Mouse (Mus musculus): ENCODE results near the gene Ces1f. TPM values are rescaled to one million over a fixed set of nuclear protein-coding genes. Genes with fewer than 3 reads are reported as not detected.
A peak's percentile ranks its signal among the peaks of the same experiment; 100 is the strongest.

The Ces1f gene
- 61.3 and 72.3 TPM in 2 replicates for polyA plus RNA-seq (2012; rRNA removed)

DNA sequence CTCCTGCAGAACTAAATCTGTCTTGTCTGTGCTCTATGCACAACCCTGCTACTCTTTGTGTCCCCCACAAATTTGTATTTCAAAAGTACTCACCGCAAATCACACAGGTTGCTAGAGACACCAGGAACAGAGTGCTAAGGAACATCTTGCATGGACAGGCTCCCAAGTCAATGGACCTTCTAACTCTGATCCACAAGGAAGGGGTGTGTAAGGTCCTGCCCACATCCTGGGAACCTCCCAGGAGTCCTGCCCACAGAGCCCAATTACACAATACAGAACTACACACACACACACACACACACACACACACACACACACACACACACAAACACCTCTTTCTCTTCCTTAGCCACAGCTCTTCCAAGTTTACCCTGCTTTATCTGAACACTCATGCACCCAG is at the start of gene Ces1f:
Gene Ces1f (minus strand): TSS at position 192 of the 400 bp plus-strand sequence.
- no peak for TF ChIP-seq POLR2A (IDR thresholded peaks at IDR 0.05; ENCODE audit: low read depth, low read length)
- no peak for TF ChIP-seq CTCF (conservative IDR thresholded peaks at IDR 0.05; ENCODE audit: insufficient read depth, insufficient read length, low read depth, low read length)
- Histone ChIP-seq H3K4me1 (ENCODE audit: control insufficient read depth, insufficient read depth, low read length) (peaks cover 3% of the 10 kb centered on the region; the same call in 1 of the 2 replicates), H3K4me3 (ENCODE audit: insufficient read depth, low read depth, low read length) (peak within 1 kb of the TSS; percentile 60), H3K36me3 (ENCODE audit: control insufficient read depth, insufficient read depth, low read length) (peaks cover 1% of the 10 kb centered on the region; the same call in 1 of the 2 replicates), H3K27me3 (replicated peaks; ENCODE audit: control insufficient read depth, insufficient read depth, low read length) (no peaks in the 10 kb centered on the region), H3K27ac (ENCODE audit: insufficient read depth, low read depth, low read length) (peak within 1 kb of the TSS; percentile 98)
- peak; percentile 79 for DNase-seq
- WGBS = 81% methylated on average over 1 of the region's 1 CpGs

DNA sequence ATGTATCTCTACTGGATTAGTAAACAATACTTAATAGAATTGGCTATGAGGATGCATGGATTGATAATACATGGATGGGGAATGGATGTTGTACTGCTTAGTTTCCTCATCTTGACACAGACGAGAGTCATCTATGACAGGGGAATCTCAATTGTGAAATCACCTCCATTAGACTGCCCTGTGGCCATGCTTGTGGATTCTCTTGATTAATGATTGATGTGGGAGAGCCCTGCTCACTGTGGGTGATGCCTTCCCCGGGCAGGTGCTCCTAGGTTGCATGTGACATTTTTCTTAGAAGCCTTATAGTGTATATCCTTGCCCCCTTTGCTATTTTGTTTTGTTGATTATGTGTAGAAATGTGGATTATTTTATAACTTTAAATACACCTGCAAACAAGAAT is 45.6 kb upstream of the Ces1f start:
- 37% methylated on average over 2 of the region's 2 CpGs for WGBS
- TF ChIP-seq CTCF (conservative IDR thresholded peaks at IDR 0.05; ENCODE audit: insufficient read depth, insufficient read length, low read depth, low read length) (no peak), POLR2A (IDR thresholded peaks at IDR 0.05; ENCODE audit: low read depth, low read length) (no peak)

GRCm38 (mm10) chr8:93317031-93317430 is 37.5 kb upstream of the Ces1f start:
- Histone ChIP-seq H3K36me3 (ENCODE audit: control insufficient read depth, insufficient read depth, low read length) (no peaks in the 10 kb centered on the region), H3K27me3 (replicated peaks; ENCODE audit: control insufficient read depth, insufficient read depth, low read length) (no peaks in the 10 kb centered on the region), H3K27ac (ENCODE audit: insufficient read depth, low read depth, low read length) (no peak overlapping the region), H3K4me3 (ENCODE audit: insufficient read depth, low read depth, low read length) (no peak overlapping the region), H3K4me1 (ENCODE audit: control insufficient read depth, insufficient read depth, low read length) (no peaks in the 10 kb centered on the region)
- DNase-seq = no peak
- TF ChIP-seq CTCF (conservative IDR thresholded peaks at IDR 0.05; ENCODE audit: insufficient read depth, insufficient read length, low read depth, low read length) (no peak), POLR2A (IDR thresholded peaks at IDR 0.05; ENCODE audit: low read depth, low read length) (no peak)
- WGBS = 81% methylated on average over 2 of the region's 2 CpGs

More for the DNA sequence above, 45.6 kb upstream of the Ces1f start:
- no peak overlapping the region for H3K27ac ChIP-seq (ENCODE audit: insufficient read depth, low read depth, low read length)
- DNase-seq = peak; percentile 79
- no peaks in the 10 kb centered on the region for H3K36me3 ChIP-seq (ENCODE audit: control insufficient read depth, insufficient read depth, low read length)
- no peaks in the 10 kb centered on the region for H3K27me3 ChIP-seq (replicated peaks; ENCODE audit: control insufficient read depth, insufficient read depth, low read length)
- H3K4me3 ChIP-seq (ENCODE audit: insufficient read depth, low read depth, low read length) = no peak overlapping the region
- no peaks in the 10 kb centered on the region for H3K4me1 ChIP-seq (ENCODE audit: control insufficient read depth, insufficient read depth, low read length)

DNA sequence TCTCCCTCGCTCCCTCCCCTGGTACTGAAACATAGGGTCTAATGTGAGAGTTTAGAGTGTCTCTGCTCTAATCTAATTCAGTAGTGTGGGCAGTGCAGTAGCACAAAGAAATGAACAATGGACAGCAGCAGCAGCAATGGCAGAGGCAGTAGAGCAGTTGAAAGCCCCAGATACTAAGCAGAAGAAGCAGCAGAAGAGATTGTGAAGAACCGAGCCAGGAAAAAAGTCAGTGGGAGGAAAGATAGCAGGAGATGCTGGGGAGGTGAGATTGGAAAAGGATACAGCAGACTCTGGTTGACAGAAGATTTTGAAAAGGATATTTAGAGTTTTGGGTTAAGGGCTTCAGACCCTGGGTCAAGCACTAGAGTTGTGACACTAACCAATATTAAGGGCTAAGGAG is 36.0 kb upstream of the Ces1f start:
- Histone ChIP-seq H3K4me1 (ENCODE audit: control insufficient read depth, insufficient read depth, low read length) (no peaks in the 10 kb centered on the region), H3K36me3 (ENCODE audit: control insufficient read depth, insufficient read depth, low read length) (no peaks in the 10 kb centered on the region), H3K27me3 (replicated peaks; ENCODE audit: control insufficient read depth, insufficient read depth, low read length) (no peaks in the 10 kb centered on the region), H3K4me3 (ENCODE audit: insufficient read depth, low read depth, low read length) (no peak overlapping the region), H3K27ac (ENCODE audit: insufficient read depth, low read depth, low read length) (no peak overlapping the region)
- no peak for DNase-seq
- TF ChIP-seq CTCF (conservative IDR thresholded peaks at IDR 0.05; ENCODE audit: insufficient read depth, insufficient read length, low read depth, low read length) = no peak
- no peak for TF ChIP-seq POLR2A (IDR thresholded peaks at IDR 0.05; ENCODE audit: low read depth, low read length)
- WGBS = 66% methylated on average over 2 of the region's 2 CpGs

DNA sequence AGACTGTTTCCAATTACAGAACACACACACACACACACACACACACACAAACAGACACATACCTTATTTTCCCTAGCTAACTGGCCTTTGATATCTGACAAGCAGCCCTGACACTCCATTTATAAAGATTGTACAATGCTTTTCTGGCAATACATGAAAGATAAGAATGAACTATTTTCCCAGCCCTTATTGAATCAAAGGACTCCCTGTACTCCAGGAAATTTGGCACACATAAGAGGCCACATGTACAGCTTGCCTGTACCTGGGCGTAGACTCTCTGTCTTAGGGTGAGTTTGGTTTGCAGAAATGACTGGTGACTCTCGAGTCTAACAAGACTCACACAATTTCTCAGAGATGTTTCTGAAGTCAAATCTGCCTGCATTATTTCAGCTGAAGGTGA is 4.3 kb upstream of the Ces1f start:
- no peak for DNase-seq
- WGBS = 78% methylated on average over 2 of the region's 2 CpGs

DNA sequence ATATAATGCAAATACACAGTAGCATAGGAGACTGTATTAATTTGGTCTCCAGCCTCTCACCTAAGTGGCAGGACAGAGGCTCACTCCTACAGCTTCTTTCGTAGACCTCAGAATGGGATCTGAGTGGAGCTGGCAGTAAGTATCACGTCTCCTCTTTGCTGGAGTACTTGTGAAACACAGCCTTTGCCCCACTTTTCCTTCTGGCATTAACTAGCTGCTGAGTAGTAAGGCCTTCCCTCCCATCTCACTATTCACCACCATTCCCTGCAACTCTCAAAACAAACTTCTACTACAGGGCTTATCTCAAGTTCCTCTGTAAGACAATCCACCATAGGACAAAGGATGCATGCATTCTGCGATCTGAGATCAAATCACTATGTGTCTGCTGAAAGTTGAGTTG is 2.8 kb upstream of the Ces1f start:
- no peaks in the 10 kb centered on the region; the same call in 1 of the 2 replicates for H3K4me1 ChIP-seq (ENCODE audit: control insufficient read depth, insufficient read depth, low read length)
- TF ChIP-seq POLR2A (IDR thresholded peaks at IDR 0.05; ENCODE audit: low read depth, low read length) (no peak), CTCF (conservative IDR thresholded peaks at IDR 0.05; ENCODE audit: insufficient read depth, insufficient read length, low read depth, low read length) (no peak)
- H3K36me3 ChIP-seq (ENCODE audit: control insufficient read depth, insufficient read depth, low read length) = no peaks in the 10 kb centered on the region; the same call in 1 of the 2 replicates
- H3K27ac ChIP-seq (ENCODE audit: insufficient read depth, low read depth, low read length) = no peak overlapping the region
- H3K27me3 ChIP-seq (replicated peaks; ENCODE audit: control insufficient read depth, insufficient read depth, low read length) = no peaks in the 10 kb centered on the region
- DNase-seq = no peak
- no peak overlapping the region for H3K4me3 ChIP-seq (ENCODE audit: insufficient read depth, low read depth, low read length)
- WGBS = 61% methylated on average over 3 of the region's 3 CpGs

More for the DNA sequence above, 4.3 kb upstream of the Ces1f start:
- TF ChIP-seq POLR2A (IDR thresholded peaks at IDR 0.05; ENCODE audit: low read depth, low read length) (no peak), CTCF (conservative IDR thresholded peaks at IDR 0.05; ENCODE audit: insufficient read depth, insufficient read length, low read depth, low read length) (no peak)
- no peaks in the 10 kb centered on the region for H3K36me3 ChIP-seq (ENCODE audit: control insufficient read depth, insufficient read depth, low read length)
- no peaks in the 10 kb centered on the region; the same call in 1 of the 2 replicates for H3K4me1 ChIP-seq (ENCODE audit: control insufficient read depth, insufficient read depth, low read length)
- H3K27me3 ChIP-seq (replicated peaks; ENCODE audit: control insufficient read depth, insufficient read depth, low read length) = no peaks in the 10 kb centered on the region
- H3K4me3 ChIP-seq (ENCODE audit: insufficient read depth, low read depth, low read length) = no peak overlapping the region
- no peak overlapping the region for H3K27ac ChIP-seq (ENCODE audit: insufficient read depth, low read depth, low read length)

DNA sequence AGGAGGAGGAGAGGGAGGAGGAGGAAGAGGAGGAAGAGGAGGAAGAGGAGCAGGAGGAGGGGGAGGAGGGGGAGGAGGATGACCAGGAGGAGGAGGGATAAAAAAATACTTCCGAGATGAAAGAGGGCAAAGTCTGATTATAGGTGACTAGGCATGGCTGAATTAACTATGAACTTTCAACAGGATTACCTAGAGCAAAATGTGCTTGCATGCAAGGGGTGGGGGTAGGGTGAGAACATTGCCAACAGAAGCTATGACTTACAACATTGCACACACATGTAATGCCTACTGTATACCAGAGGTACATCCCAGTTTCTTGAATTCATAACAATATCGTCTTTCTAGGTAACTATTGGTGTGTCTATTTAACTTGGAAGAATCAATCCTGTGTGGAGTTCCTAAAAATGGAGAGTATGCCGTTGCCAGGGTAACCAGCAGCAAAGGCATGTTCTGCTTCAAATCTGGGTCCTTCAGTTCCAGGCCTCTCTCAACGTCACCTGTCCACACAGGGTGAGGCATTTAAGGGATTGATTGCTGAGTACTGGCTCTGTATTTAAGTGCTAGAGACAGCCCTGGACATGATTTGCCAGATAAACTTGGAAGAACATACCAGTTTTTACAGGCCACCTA is 1.3 kb downstream of the Ces1f start:
- Histone ChIP-seq H3K4me3 (ENCODE audit: insufficient read depth, low read depth, low read length) (peak overlapping the region; percentile 32), H3K36me3 (ENCODE audit: control insufficient read depth, insufficient read depth, low read length) (peaks cover 1% of the 10 kb centered on the region; the same call in 1 of the 2 replicates), H3K27me3 (replicated peaks; ENCODE audit: control insufficient read depth, insufficient read depth, low read length) (no peaks in the 10 kb centered on the region), H3K4me1 (ENCODE audit: control insufficient read depth, insufficient read depth, low read length) (peaks cover 5% of the 10 kb centered on the region; the same call in 1 of the 2 replicates), H3K27ac (ENCODE audit: insufficient read depth, low read depth, low read length) (peak overlapping the region; percentile 98)
- TF ChIP-seq POLR2A (IDR thresholded peaks at IDR 0.05; ENCODE audit: low read depth, low read length) = no peak
- whole genome bisulfite sequencing = 57% methylated on average over 4 of the region's 4 CpGs
- DNase-seq = peak; percentile 77
